Mouse (Mus musculus): ENCODE results near the gene Cep350. TPM values are rescaled to one million over a fixed set of nuclear protein-coding genes. Genes with fewer than 3 reads are reported as not detected.

Cep350 gene
- polyA plus RNA-seq (2014; fragmentation: Nextera tagmentation; extraction: Ambion mirVana): 5.3 and 8.5 TPM in 2 replicates

DNA sequence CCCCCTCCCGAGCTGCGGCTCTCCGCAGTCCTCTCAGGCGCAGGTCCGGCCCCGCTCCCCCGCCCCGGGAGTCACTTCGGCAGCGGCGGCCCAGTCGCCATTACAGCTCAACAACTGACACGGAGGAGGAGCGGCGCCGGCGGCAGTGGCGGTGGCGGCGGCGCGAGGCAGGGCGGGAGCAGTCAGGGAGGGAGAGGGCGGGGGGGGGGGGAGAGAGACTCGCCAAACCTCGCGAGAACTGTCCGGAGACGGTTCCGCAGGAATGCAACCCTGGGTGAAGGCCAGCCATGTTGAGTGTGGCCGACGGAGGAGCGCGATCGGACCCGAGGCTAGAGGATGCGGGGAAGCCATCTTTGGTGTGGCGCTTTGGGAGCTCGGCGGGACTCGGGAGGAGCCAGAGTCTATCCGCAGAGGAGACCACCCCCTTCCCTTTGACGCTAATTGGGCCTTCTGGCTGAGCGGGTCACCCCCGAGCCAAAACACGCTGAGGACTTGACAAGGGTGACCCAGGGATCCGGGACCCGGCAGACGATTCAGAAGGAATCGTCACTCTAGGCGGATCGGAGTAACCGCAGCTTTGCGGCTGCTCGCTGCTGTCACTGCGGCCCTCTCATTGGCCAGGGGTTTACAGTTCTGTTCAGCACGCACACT, at the start of gene Cep350:
Gene Cep350, minus strand, starts transcription at position 188 of the 651 bp plus-strand sequence.
- Histone ChIP-seq H3K4me3 (ENCODE audit: low read depth, low read length) (peak within 1 kb of the TSS; percentile 96), H3K9ac (ENCODE audit: low read depth, low read length) (peak within 1 kb of the TSS; percentile 99), H3K4me1 (ENCODE audit: control insufficient read depth, insufficient read depth, low read length) (no peaks in the 10 kb centered on the region; the same call in 1 of the 2 replicates), H3K27me3 (ENCODE audit: control insufficient read depth, insufficient read depth, low read length) (no peaks in the 10 kb centered on the region), H3K27ac (ENCODE audit: low read depth, low read length) (peak within 1 kb of the TSS; percentile 95), H3K4me2 (peak within 1 kb of the TSS; percentile 87), H3K9me3 (replicated peaks; ENCODE audit: control insufficient read depth, low read length) (no peaks in the 10 kb centered on the region), H3K36me3 (ENCODE audit: control insufficient read depth, insufficient read depth, low read length) (no peaks in the 10 kb centered on the region)
- ATAC-seq (replicated peaks; ENCODE audit: insufficient number of reproducible peaks, low FRiP score, low TSS enrichment): peak; percentile 98
- WGBS (ENCODE audit: insufficient replicate concordance): under 1% methylated on average over 53 of the region's 57 CpGs

GRCm38 (mm10) chr1:156020402-156020801, 47.3 kb upstream of the Cep350 start:
- Histone ChIP-seq H3K4me2 (no peak overlapping the region), H3K4me1 (ENCODE audit: control insufficient read depth, insufficient read depth, low read length) (no peaks in the 10 kb centered on the region), H3K9ac (ENCODE audit: low read depth, low read length) (no peak overlapping the region), H3K4me3 (ENCODE audit: low read depth, low read length) (no peak overlapping the region), H3K27ac (ENCODE audit: low read depth, low read length) (no peak overlapping the region), H3K9me3 (replicated peaks; ENCODE audit: control insufficient read depth, low read length) (no peaks in the 10 kb centered on the region), H3K27me3 (ENCODE audit: control insufficient read depth, insufficient read depth, low read length) (no peaks in the 10 kb centered on the region), H3K36me3 (ENCODE audit: control insufficient read depth, insufficient read depth, low read length) (peaks cover 16% of the 10 kb centered on the region)
- ATAC-seq (replicated peaks; ENCODE audit: insufficient number of reproducible peaks, low FRiP score, low TSS enrichment): no peak
- WGBS (ENCODE audit: insufficient replicate concordance): 93% methylated on average over 1 of the region's 1 CpGs

DNA sequence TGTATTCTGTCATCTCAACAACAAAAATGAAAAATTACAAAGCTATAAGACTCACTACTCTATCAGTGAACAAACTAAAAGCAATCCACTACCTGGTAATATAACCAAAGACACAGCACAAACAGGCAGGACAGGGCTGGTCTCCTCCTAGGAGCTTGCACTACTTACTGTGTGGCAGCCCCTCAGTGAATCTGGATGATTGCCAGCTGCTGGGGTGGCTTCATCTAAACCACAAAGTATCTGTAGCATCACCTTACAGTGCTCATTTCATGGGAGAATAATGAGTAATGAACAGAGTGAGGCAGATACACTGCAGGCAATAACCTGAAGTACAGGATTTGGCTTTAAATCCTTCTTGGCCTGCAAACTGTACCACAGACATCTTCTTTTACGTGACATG, 46.7 kb upstream of the Cep350 start:
- Histone ChIP-seq H3K9ac (ENCODE audit: low read depth, low read length) (no peak overlapping the region), H3K4me1 (ENCODE audit: control insufficient read depth, insufficient read depth, low read length) (no peaks in the 10 kb centered on the region), H3K4me3 (ENCODE audit: low read depth, low read length) (no peak overlapping the region), H3K36me3 (ENCODE audit: control insufficient read depth, insufficient read depth, low read length) (peaks cover 14% of the 10 kb centered on the region), H3K27me3 (ENCODE audit: control insufficient read depth, insufficient read depth, low read length) (no peaks in the 10 kb centered on the region), H3K9me3 (replicated peaks; ENCODE audit: control insufficient read depth, low read length) (no peaks in the 10 kb centered on the region), H3K4me2 (no peak overlapping the region), H3K27ac (ENCODE audit: low read depth, low read length) (no peak overlapping the region)
- no peak for ATAC-seq (replicated peaks; ENCODE audit: insufficient number of reproducible peaks, low FRiP score, low TSS enrichment)
- WGBS (ENCODE audit: insufficient replicate concordance): 90% methylated on average over 1 of the region's 1 CpGs

DNA sequence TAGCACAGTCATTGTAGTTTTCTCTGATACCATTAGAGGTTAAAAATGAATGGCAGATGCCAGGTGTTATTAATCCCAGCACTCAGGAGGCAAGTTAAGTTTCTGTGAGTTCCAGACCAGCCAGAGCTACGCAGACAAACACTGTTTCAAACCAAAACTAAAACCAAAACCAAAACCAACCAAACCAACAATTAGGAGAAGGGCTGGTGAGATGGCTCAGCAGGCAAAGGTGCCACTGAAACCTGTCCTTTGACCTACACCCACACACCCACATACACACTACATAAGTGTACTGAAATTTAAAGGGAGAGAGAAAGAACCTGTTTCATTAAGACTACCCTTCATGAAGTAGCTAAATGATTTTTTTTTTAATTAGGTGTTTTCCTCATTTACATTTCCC, 35.9 kb upstream of the Cep350 start:
- Histone ChIP-seq H3K27ac (ENCODE audit: low read depth, low read length) (no peak overlapping the region), H3K4me1 (ENCODE audit: control insufficient read depth, insufficient read depth, low read length) (no peaks in the 10 kb centered on the region), H3K27me3 (ENCODE audit: control insufficient read depth, insufficient read depth, low read length) (no peaks in the 10 kb centered on the region), H3K9me3 (replicated peaks; ENCODE audit: control insufficient read depth, low read length) (no peaks in the 10 kb centered on the region), H3K4me2 (no peak overlapping the region), H3K36me3 (ENCODE audit: control insufficient read depth, insufficient read depth, low read length) (peaks cover 15% of the 10 kb centered on the region), H3K9ac (ENCODE audit: low read depth, low read length) (no peak overlapping the region), H3K4me3 (ENCODE audit: low read depth, low read length) (no peak overlapping the region)
- ATAC-seq (replicated peaks; ENCODE audit: insufficient number of reproducible peaks, low FRiP score, low TSS enrichment): no peak
- 88% methylated on average over 1 of the region's 1 CpGs for WGBS (ENCODE audit: insufficient replicate concordance)

- no peak overlapping the region for H3K4me2 ChIP-seq
- no peak overlapping the region for H3K27ac ChIP-seq (ENCODE audit: low read depth, low read length)
- no peak for ATAC-seq (replicated peaks; ENCODE audit: insufficient number of reproducible peaks, low FRiP score, low TSS enrichment)
- 87% methylated on average over 11 of the region's 11 CpGs for WGBS (ENCODE audit: insufficient replicate concordance)
- H3K9me3 ChIP-seq (replicated peaks; ENCODE audit: control insufficient read depth, low read length): no peaks in the 10 kb centered on the region
- H3K4me1 ChIP-seq (ENCODE audit: control insufficient read depth, insufficient read depth, low read length): peaks cover 3% of the 10 kb centered on the region; the same call in 1 of the 2 replicates
- H3K36me3 ChIP-seq (ENCODE audit: control insufficient read depth, insufficient read depth, low read length): peaks cover 13% of the 10 kb centered on the region
- no peak overlapping the region for H3K4me3 ChIP-seq (ENCODE audit: low read depth, low read length)
- no peak overlapping the region for H3K9ac ChIP-seq (ENCODE audit: low read depth, low read length)
- H3K27me3 ChIP-seq (ENCODE audit: control insufficient read depth, insufficient read depth, low read length): no peaks in the 10 kb centered on the region
Observed at GRCm38 (mm10) chr1:156005906-156006305, 32.9 kb upstream of the Cep350 start.

- Histone ChIP-seq H3K9me3 (replicated peaks; ENCODE audit: control insufficient read depth, low read length) (no peaks in the 10 kb centered on the region), H3K27me3 (ENCODE audit: control insufficient read depth, insufficient read depth, low read length) (no peaks in the 10 kb centered on the region), H3K27ac (ENCODE audit: low read depth, low read length) (no peak overlapping the region), H3K36me3 (ENCODE audit: control insufficient read depth, insufficient read depth, low read length) (peaks cover 10% of the 10 kb centered on the region; the same call in 1 of the 2 replicates), H3K4me3 (ENCODE audit: low read depth, low read length) (no peak overlapping the region), H3K9ac (ENCODE audit: low read depth, low read length) (no peak overlapping the region), H3K4me1 (ENCODE audit: control insufficient read depth, insufficient read depth, low read length) (peaks cover 3% of the 10 kb centered on the region; the same call in 1 of the 2 replicates), H3K4me2 (no peak overlapping the region)
- 70% methylated on average over 7 of the region's 7 CpGs for WGBS (ENCODE audit: insufficient replicate concordance)
- ATAC-seq (replicated peaks; ENCODE audit: insufficient number of reproducible peaks, low FRiP score, low TSS enrichment): no peak
Observed at GRCm38 (mm10) chr1:156003201-156003935, 30.3 kb upstream of the Cep350 start.

GRCm38 (mm10) chr1:156002366-156002765, 29.3 kb upstream of the Cep350 start:
- no peaks in the 10 kb centered on the region for H3K9me3 ChIP-seq (replicated peaks; ENCODE audit: control insufficient read depth, low read length)
- no peak for ATAC-seq (replicated peaks; ENCODE audit: insufficient number of reproducible peaks, low FRiP score, low TSS enrichment)
- H3K27ac ChIP-seq (ENCODE audit: low read depth, low read length): no peak overlapping the region
- H3K4me2 ChIP-seq: no peak overlapping the region
- no peak overlapping the region for H3K9ac ChIP-seq (ENCODE audit: low read depth, low read length)
- H3K27me3 ChIP-seq (ENCODE audit: control insufficient read depth, insufficient read depth, low read length): no peaks in the 10 kb centered on the region
- 78% methylated on average over 8 of the region's 8 CpGs for WGBS (ENCODE audit: insufficient replicate concordance)
- H3K4me3 ChIP-seq (ENCODE audit: low read depth, low read length): no peak overlapping the region
- peaks cover 3% of the 10 kb centered on the region; the same call in 1 of the 2 replicates for H3K4me1 ChIP-seq (ENCODE audit: control insufficient read depth, insufficient read depth, low read length)
- 0 out of 2 replicates have a peak, but pooled peaks cover 6% of the 10 kb centered on the region for H3K36me3 ChIP-seq (ENCODE audit: control insufficient read depth, insufficient read depth, low read length)

DNA sequence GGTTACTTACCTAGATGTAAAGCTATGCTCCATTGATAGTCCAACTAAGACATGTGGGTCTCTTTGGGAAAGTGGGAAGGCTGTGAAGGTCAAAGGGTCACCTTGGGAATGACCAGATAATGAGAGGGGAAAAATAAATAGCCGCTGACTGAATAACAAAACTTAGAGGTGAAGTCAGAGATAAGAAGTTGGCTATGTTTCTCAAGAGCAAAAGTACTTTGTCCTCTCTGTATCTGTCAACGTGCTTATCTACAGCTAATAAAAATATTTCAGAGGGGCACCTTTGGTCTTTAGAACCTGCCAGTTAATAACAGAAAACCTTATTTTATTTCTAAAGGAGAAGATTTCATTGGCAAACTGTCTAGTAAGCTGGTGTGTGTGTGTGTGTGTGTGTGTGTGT, 22.6 kb upstream of the Cep350 start:
- Histone ChIP-seq H3K4me1 (ENCODE audit: control insufficient read depth, insufficient read depth, low read length) (peaks cover 2% of the 10 kb centered on the region; the same call in 1 of the 2 replicates), H3K4me3 (ENCODE audit: low read depth, low read length) (no peak overlapping the region), H3K27ac (ENCODE audit: low read depth, low read length) (no peak overlapping the region), H3K4me2 (no peak overlapping the region), H3K9me3 (replicated peaks; ENCODE audit: control insufficient read depth, low read length) (no peaks in the 10 kb centered on the region), H3K9ac (ENCODE audit: low read depth, low read length) (no peak overlapping the region), H3K27me3 (ENCODE audit: control insufficient read depth, insufficient read depth, low read length) (no peaks in the 10 kb centered on the region), H3K36me3 (ENCODE audit: control insufficient read depth, insufficient read depth, low read length) (no peaks in the 10 kb centered on the region)
- WGBS (ENCODE audit: insufficient replicate concordance): 11% methylated on average over 2 of the region's 2 CpGs
- no peak for ATAC-seq (replicated peaks; ENCODE audit: insufficient number of reproducible peaks, low FRiP score, low TSS enrichment)

Data from heart, embryonic 11.5 days (tissue).